Mouse (Mus musculus) myocyte (in vitro differentiated cells): ENCODE measurements around the gene Fv1.

Experiments
- MAX ChIP-seq: IDR thresholded peaks from one replicate; pipeline ENCODE4 v1.6.1; 2011; ENCODE audit warnings: low read depth, mild to moderate bottlenecking, control low read depth
- POLR2A ChIP-seq: IDR thresholded peaks from one replicate; pipeline ENCODE4 v1.6.1; 2011; ENCODE audit warnings: low read depth, mild to moderate bottlenecking, control low read depth, moderate library complexity; ENCODE audit not compliant: insufficient read length
- POLR2AphosphoS2 ChIP-seq: IDR thresholded peaks from one replicate; pipeline ENCODE4 v1.6.1; 2011; ENCODE audit warnings: low read depth, control low read depth; ENCODE audit not compliant: insufficient read length
- USF1 ChIP-seq: IDR thresholded peaks from one replicate; pipeline ENCODE4 v1.6.1; 2011; ENCODE audit warnings: low read depth, mild to moderate bottlenecking, control low read depth, moderate library complexity

DNA sequence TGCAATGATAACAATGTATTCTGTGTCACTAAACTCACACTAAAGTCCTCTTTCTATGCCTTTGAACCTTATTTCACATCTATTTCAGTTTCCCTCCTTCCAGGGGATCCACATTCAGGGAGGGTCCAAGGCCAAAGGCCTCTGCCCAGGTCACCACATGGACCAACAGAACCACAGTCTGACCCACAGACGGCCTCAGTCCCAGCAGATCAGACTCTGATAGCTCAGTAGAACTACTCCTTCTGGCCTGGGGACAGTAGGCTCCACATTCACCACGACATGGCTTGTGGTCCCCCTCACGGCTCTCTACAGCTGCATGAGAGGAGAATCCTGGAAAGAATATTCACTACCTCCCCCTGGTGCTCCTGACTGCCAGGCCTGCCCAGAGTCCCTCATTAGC lies 25.9 kb upstream of the Fv1 start:
- TF ChIP-seq POLR2A (no peak), MAX (no peak), USF1 (no peak), POLR2AphosphoS2 (no peak)
